Mouse (Mus musculus) MN1 (cell line): ENCODE data around the gene Rhbdl1.
"Not testable (repeated sequence)": the region's sequence is repeated elsewhere in the genome, so short reads cannot be mapped to it uniquely, and the experiment has no call there.

Source experiments
- DNase-seq: peaks from one replicate; pipeline ENCODE4 v3.0.0-alpha.2; 2016; ENCODE audit warnings: low spot score

The Rhbdl1 gene

DNA sequence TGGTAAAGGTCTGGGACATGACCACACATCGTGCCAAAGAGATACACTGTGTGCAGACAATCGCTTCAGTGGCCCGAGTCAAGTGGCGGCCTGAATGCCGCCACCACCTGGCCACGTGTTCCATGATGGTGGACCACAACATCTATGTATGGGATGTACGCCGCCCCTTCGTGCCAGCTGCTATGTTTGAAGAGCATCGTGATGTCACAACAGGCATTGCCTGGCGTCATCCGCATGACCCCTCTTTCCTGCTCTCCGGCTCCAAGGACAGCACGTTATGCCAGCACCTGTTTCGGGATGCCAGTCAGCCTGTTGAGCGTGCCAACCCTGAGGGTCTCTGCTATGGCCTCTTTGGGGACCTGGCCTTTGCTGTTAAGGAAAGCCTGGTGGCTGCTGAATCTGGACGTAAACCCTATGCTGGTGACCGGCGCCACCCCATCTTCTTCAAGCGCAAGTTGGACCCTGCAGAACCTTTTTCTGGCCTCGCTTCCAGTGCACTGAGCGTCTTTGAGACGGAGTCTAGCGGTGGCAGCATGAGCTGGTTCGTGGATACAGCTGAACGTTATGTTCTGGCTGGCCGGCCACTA, 11.0 kb downstream of the Rhbdl1 start:
- no peak for DNase-seq

DNA sequence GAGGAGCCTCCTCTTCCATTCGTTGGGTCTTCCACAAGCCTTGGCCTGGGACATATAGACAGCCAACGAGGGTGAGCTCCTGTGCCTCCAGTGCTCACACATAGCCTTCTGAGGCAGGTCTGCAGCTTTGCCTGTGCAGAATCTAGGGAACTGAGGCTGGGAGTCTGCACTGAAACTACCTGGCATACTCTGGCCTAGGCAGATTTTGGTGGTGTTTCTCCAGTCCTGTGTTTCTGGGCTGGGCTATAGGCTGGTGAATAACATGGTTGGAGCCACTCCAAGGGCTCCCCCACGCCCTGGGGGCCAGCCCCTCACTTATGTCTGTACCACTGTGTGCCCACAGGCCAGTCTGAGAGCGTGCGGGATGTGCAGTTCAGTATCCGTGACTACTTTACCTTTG, 11.8 kb downstream of the Rhbdl1 start:
- DNase-seq: no peak

DNA sequence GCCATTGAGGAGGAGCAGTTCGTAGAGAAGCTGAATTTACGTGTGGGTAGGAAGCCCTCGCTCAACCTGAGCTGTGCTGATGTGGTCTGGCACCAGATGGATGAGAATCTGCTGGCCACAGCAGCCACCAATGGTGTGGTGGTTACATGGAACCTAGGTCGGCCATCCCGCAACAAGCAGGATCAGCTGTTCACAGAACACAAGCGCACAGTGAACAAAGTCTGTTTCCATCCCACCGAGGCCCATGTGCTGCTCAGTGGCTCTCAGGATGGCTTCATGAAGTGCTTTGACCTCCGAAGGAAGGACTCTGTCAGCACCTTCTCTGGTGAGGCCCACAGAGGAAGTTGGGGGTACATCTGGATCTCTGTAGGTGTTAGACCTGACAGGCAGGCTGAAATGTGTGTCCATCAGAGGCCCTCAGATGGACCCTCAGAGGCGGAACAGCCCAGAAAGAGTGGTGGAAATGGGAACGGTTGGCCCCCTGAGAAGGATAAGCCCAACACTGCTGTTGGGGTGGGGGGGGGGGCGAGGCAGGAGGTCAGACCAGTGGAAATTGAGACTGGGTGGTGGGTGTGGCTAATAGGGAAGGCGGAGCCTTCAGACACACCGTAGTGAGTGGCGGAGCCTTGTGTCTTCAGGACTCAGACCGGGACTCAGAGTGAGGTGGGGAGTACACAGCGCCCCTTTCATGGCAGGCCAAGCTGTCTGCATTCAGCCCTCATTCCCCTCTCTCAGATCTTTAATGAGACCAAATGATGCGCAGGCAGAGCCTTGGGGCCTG, 12.5 kb downstream of the Rhbdl1 start:
- no peak for DNase-seq

DNA sequence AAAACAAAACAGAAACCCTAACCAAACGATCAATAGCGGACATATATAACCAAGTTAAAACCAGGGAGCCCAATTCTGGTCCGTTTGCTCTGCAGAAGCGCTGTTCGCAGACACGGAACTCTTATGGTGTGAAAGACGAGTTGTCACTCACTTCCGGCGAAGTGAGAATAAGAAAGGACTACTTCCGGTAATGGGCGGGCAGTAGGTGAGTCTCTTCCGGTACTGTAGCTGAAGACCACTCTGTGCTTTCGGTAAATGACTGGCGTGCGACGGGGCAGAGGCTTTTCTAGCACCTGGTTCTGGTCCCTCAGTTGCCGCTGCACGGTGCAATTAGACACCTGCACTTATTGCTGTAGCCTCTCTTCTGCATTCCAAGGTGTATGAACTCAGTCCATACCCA, 13.6 kb downstream of the Rhbdl1 start, which contains the start of gene Wdr24:
TSS of gene Wdr24 (plus strand) at position 176 of the 400 bp plus-strand sequence.
- DNase-seq: peak; percentile 92

DNA sequence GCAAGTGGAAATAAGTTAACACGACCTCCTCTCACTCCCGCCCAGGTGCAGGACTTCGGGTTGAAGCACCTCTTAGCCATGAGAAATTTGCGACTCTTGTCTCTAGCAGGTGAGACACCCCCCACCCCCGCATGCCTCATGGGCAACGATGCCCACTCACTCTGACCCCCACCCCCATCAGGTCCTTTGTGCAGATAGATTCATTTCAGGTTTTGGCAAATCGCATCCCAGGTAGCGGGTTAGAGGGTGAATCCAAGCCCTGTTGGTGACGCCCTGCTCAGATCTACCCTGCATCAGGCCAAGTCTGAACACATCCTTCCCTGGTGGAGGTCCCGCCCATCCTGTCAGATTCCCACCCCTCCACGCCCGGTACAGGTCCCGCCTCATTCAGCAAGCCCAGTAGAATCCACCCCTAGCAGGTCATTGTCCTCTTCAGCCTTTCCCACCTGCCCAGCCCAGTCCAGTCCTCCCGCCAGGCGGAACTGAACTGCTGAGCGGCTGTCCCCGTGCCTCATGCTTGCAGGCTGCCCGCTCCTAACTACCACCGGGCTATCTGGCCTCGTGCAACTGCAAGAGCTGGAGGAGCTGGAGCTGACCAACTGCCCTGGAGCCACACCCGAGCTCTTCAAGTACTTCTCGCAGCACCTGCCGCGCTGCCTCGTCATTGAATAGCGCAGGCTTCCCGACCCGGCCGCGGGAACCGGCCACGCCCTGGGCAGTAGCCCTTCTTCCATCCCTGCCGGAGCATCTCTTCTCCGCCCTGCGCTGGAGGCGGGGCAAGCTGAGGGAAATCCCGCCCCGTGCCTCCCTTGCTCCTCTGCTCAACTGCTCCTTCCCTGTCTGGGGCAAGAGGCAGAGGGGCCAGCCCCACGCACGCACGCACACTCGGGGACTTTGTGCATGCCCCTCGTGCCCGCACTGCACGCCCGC, 18.0 kb downstream of the Rhbdl1 start:
- DNase-seq: peak; percentile 50

DNA sequence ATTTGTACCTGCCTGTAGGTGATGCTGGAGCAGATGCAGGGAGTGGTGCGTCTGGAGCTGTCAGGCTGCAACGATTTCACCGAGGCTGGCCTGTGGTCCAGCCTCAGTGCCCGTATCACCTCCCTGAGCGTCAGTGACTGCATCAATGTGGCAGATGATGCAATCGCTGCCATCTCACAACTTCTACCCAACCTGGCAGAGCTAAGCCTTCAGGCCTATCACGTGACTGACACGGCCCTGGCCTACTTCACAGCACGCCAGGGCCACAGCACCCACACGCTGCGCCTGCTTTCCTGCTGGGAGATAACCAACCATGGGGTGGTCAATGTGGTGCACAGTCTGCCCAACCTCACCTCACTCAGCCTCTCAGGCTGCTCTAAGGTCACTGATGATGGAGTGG, 19.4 kb downstream of the Rhbdl1 start:
- no peak for DNase-seq

DNA sequence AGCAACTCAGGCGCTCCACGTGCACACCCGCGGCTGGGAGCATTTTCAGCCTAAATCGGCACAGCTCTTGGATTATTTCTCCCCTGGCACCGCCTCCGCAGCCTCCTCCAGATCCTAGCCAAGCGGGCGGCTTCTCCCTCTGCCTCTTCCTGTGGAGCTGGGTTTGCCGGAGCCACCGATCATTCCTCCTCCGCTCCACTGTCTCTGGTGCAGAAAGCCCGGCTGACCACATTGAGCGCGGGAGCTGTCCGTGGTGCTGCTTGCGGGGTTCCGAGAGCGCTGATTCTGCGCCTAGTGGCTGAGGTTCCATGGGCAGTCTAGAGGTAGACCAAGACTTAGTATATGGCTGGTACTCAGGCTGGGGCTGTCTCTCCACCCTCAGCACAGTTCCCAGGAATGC, 23.6 kb downstream of the Rhbdl1 start:
- no peak for DNase-seq

DNA sequence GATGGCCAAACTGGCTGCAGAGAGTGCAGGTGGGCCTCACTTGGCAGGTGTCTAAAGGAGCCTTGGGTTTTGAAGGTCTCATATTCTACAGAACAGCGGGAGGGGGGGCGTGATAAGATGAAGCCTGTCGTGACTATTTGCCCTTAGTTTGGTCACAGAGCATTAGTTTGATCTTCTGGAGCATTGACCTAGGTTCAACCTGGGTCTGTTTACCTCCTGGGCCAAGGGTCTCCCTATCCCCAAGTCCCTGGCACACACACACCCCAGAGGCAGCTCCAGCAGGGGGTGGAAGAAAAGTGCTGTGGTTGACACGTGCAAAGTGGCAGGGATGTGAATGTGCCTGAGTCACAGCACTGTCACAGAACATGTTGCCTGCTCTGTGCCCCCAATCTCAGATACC, 26.2 kb downstream of the Rhbdl1 start:
- DNase-seq: no peak

DNA sequence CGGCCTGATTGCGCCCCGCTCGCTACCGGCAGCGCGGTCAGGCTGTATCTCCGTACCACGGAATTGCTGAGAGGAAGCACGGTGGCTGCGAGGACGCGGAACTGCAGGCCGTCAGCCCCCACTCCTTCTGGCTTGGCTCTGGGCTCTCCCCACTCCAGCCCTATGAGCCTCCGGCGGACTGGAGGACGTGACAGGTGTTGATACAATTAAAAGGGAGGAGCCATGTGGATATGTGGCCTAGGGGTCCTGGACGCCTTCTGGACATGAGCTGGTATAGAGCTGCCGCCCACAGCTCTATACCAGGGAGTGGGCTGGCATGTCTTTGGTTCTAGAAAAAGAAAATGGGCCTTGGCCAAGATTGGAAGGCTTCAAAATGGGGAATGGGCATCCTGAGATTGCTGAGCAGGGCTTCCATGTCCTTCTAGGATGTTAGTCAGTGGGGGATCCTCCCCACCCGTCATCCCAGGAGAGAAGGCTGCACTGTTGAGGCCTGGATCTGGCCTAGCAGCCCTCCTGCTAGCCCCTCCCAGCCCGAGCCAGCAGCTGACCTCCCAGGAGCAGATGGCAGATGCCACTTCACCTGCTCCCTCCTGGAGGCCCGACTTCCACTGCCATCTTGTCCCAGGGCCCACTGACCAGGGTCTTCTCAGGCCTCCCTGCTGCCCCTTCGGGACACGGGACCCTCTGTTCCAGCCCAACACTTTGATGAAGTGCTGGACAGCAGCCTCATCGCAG, 27.3 kb downstream of the Rhbdl1 start:
- DNase-seq: peak; percentile 82

DNA sequence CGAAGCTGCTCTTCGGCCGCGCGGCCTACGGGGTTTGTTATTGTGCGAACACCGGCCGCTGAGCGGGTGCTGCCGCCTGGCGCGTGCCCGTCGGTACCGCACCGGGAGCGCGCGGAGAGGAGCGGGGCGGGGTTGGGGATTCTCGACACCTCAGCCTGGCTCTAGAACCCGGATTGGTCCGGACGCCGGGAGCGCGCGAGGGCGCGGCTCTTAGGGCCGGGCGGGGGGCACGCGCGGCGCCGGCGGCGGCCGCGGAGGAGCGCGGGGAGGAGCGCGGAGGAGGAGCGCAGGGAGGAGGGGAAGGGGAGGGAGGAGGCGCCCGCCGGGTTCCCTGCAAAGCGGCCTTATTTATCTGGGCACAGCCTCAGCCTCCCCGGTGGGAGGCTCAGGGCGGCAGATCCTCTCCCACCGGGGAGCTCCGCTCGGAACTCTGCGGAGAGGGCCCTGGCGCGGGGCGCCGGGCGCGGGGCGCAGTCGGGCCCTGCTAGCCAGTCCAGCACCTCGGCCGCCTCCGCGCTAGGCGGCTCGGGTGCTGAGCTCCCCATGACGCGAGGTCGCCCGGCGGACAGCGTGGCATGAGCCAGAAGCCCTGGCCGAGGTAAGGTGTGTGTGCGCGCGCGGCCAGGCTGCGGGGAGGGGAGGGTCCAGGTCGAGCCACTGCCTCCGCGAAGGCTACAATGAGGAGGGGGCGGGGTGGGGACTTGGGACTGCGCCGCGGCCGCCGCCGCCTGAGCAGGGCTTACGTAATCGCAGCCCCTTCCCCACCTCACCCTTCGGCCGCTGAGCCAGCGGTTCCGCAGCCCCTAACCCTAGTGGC, 28.1 kb downstream of the Rhbdl1 start, which contains the start of gene Fbxl16:
TSS of gene Fbxl16 (plus strand) at position 297 of the 817 bp plus-strand sequence.
- DNase-seq: peak; percentile 95

DNA sequence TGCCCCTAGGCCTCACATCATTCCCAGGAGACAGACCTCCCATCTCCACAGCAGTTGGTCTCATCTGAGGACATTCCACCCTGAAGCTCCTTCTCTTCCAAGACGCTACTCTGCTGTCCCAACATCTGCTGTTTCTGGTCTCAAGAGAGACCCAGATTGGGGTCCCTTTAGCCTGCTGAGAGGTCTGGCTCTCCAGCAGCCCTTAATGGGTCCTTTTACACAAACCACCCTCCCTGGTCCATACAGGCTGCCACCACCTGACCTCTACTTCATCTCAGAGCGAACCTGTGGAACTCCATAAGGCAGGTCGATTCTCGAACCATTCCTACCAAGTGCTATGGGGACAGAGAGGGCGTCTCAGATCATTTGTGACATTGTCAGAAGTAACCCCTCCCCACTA, 29.1 kb downstream of the Rhbdl1 start:
- peak; percentile 54 for DNase-seq

DNA sequence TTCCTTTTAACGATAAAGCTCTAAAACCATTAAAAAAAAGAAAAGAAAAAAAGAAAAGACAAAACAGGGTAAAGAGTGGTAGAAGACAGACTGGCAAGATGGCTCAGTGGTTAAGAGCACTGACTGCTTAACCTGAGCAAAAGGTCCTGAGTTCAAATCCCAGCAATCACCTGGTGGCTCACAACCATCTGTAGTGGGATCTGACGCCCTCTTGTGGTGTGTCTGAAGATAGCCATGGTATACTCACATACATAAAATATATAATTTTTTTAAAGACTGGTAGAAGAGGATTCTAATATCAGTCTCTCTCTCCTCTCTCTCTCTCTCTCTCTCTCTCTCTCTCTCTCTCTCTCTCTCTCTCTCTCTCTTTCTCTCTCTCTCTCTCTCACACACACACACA, 29.6 kb downstream of the Rhbdl1 start:
- DNase-seq: not testable (repeated sequence)

DNA sequence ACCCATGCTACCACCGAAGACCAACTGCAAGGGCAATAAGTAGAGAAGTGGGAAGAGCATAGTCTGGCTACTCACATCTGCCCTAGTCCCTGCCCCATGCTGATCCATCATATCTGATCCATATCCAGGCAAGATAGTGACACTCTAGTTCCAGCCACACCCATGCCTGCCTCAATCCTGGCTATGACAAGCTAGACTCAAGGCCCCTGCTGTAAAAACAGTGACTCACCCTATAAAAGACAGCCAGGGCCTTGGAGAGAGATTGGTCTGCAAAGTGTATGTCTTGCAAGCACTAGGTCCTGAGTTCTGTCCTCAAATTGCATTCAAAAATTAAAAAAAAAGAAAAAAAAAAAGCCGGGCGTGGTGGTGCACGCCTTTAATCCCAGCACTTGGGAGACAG, 30.6 kb downstream of the Rhbdl1 start:
- DNase-seq: peak; percentile 57

DNA sequence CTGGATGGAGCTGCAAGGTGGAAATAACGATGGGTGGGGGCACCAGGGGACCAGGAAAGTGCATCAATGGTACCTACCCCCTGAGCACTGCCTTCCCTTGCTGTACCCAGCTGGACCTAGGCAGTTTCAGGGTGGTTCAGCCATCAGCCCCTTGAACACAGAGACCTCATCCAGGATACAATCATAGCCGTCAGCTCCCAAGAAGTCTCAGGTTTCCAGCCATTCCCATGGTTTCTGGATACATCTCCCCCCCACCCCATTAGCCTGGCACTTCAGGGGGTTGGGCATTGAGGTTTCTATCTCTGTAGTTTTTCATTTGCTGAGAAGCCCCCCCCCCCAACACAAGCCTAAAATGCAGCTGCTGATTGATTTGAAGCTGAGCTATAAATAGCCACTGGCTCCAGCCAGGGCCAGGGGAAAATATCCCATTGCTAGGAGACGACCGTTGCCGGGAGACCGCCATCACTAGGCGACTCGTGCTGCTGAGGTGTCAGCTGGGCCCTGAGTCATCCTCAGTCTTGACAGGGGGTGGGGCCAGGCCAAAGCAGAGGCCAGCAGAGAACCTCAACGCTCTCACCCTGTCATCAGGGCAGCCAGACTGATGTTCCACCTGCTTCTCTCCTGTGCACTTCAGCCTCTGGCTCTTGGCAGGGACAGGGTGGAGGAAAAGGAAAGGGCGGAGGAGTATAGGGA, 34.1 kb downstream of the Rhbdl1 start:
- peak; percentile 96 for DNase-seq

DNA sequence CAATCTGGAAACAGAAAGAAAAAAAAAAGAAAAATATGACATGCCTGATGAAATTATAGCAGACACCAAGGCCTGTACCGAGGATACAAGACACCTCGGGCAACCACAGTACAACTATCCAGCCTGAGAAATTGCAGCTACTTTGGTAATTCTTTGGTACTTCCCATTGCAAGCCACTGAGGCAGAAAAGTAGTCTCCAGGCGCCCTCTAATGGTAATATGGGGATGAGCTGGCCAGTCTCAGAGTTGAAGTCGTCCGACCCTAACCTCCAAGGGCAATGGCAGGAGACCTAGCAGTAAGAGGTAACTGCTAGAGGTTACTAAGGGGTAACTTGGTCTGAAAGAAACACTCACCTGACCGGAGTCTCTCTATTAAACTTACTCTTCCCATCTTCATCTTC, 36.1 kb downstream of the Rhbdl1 start:
- DNase-seq: peak; percentile 91

DNA sequence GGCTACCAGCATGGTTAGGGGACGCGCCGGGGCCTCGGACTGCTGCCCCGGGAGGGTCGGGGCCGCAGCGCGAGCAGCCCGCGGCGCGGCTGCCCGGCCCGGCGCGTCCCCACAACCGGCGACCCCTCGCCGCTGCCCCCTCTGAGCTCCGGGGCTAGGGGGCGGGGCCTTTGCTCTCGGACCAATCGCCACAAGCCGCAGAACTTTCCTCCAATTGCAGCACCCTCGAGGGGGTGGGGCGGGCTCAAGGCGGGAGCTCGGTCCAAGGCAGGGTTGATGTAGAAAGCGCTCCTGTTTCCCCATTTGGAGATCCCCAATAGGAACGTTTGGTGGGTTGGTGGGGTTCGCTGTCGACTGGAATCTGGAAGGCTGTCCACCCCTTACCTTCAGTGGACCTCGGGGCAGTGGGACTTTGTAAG, 40.1 kb downstream of the Rhbdl1 start, which contains the start of gene Metrn:
TSS of gene Metrn (minus strand) at position 186 of the 419 bp plus-strand sequence.
- DNase-seq: peak; percentile 88

DNA sequence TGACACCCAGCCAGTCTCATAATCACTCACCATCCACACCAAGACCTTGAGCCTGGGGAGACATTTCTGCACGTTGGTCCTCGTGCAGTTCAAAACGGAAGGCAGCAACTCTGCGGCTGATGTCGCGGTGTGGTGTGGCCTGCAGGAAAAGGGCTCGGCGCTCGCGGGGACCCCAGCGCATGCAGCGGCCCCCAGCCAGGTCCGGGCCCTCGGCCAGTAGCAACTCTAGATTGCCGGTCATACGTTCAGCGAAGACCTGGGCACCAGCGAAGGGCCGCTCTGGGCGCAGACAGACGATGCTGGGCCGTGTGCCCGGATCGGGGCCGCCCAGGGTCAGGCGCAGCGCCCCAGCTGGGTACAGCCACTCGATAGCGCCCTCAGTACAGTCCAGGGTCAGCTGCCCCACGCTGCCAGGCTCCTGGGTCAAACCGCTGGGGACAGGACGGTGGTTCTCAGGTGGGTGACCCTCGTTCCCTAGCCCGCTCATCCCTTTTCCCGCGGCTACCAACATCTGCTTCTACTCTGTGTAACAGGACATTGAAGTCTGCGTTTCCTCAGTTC, 40.8 kb downstream of the Rhbdl1 start:
- DNase-seq: peak; percentile 51

DNA sequence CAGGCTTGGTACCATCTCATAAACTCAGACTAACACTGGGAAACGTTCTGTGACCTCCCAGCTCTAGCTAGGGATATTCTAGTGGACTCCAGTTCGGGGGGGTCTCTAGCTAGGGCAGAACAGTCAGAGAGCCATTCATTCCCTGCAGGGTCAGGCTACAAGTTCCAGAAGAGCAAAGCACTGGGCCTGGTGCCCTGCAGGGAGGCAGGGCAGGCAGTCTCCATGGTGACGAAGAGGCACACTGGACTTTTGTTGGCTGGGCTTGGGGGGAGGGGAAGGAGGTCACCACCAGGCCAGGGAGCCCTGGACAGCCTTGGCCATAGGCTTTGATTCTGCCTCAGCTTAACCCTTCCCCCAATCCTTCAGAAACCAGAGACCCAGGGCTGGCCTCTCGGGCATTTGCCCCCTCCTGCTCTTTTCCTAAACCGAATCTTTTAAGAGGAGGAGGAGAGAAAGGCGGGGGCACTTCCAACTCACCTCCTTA, 41.4 kb downstream of the Rhbdl1 start, which contains the start of gene AC134908.4:
TSS of gene AC134908.4 (minus strand) at position 51 of the 484 bp plus-strand sequence.
- DNase-seq: peak; percentile 94

DNA sequence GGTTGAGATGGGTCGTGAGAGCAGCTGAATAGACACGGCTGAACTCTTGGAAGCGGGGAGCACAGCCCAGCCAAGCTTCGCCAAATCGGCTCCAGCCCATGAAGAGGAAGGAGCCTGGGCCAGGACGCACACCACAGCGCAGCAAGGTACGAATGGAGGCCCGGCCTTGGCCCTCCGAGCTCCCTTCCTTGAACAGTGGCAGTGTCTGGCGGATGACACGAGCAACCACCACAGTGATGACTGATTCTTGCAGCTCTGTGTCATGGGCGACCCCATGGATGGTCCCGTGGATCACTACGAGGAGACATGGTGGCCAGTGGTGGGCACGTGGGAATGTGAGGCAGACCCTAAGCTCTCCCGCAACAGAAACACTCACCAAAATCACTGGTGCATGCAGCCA, 42.1 kb downstream of the Rhbdl1 start:
- no peak for DNase-seq

DNA sequence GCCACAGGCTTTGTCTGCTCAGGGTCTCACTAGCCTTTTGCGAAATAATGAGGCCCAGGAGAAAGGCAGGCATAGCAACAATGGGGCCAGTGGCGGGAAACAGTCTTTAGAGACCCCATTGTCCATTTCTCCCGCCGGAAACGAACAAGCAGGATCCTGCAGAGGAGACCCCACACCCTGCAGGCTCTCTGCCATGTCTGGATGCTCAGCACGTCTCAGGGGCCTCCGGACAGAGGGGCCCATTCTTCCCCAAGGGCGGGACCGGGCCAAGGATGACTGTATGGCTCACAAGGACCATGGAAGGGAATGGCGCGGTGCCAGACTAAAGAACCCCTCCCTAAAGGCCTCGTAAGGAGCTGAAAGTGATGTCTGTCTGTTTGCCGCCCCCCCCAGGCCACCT, 42.9 kb downstream of the Rhbdl1 start:
- no peak for DNase-seq
